Mouse (Mus musculus) left cerebral cortex, adult 9 months (tissue): Measurements from ENCODE around the gene Thsd4.

Experiments
- DNase-seq, 2 experiments: peaks; one replicate each; pipeline ENCODE4 v3.0.0; 2022; ENCODE audit warnings: low spot score in 2 of 2

Gene Thsd4

DNA sequence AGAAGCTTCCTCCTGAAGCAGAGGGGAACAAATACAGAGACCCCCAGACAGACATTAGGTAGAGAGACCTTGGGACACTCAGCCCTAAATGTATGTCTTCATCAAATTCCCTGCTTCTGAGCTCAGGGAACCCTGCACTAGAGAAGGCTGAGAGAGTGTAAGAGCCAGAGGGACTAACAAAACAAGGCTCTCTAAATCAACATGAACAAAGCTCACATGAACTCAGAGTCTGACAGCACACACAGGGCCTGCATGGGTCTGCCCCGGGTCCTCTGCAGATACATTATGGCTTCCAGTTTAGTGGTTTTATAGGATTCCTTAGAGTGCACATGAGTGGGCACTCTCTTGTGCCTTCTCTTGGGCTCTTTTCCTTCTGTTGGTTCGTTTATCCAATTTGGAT lies 140.8 kb downstream of the Thsd4 start:
- no peak for DNase-seq

DNA sequence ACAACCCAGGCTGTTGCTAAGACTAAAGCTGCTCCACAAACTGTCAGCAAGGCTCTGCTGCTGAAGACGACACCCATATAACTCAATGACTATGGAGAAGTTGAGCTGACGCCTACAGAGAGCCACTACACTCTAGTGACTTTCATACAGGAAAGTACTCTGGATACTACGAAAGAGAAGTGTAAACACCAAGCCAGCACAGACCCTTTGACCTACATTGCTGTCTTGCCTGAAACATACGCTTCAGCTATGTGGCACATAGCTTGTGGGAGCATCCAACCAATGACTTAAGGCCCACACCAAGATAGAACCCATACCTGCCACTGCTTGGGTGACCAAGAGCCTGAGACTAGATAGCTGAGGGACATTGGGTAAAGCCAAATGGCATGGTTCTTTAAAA lies 141.3 kb downstream of the Thsd4 start:
- DNase-seq = no peak

DNA sequence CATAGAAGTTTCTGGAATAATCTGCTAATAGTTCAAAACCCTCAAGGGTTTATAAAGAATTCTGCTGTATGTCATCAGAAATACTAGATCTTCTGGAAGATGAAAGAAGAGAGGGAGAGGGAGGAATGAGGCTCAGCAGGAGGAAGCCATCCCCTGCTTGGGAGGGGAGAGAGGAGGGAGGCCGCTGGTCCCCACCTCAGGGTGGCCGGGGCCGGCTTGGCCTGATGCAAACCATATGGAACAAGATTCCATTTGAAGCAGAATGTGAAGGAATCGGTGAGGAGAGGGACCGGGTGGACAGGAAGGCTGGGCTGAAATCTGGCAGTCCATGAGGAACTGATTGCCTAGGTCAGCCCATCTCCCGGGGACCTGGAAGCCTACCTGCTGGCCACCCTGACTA lies 143.6 kb downstream of the Thsd4 start:
- DNase-seq = no peak

DNA sequence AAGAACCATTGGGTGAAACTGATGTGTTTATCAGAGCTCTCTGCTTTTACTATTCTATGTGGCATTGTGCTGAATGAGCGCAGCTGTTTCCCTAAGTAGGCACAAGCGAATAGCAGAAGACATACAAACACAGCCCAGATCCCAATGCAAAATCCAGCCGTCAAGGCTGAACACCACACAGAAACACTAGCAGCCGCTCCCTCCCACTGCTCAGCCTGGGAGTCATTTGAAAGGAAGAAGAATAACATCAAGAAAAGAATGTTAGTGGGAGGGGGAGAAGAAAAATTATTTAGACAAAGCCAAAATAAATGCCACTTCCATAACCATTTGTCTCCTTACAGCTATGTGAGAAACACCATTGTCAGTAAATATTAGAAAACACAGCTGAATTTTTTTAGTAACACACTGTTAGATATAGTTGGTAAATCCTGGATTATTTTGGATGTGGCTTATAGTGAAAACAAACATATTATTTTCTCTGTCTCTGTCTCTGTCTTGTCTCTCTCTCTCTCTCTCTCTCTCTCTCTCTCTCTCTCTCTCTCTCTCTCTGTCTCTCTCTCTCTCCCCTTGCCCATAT lies 148.6 kb downstream of the Thsd4 start:
- DNase-seq = no peak

DNA sequence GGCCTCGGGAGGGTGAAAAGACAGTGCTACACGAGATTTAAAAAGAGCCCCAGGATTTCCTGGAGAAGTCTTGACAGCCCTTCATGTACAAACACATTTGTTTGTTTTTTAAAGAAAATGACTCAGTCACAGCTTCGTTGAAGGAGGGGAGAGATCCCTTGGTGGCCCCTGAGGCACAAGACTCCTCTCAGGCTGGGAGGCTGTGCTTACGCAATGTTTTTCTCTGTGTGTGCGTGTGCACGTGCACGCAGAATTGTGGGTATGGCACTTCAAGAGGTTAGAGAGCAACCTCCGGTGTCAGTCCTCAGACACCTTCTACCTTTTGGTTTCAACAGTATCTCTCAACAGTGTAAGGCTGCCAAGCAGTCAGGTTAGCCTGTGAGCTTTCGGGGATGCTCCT lies 153.3 kb downstream of the Thsd4 start:
- DNase-seq = no peak

DNA sequence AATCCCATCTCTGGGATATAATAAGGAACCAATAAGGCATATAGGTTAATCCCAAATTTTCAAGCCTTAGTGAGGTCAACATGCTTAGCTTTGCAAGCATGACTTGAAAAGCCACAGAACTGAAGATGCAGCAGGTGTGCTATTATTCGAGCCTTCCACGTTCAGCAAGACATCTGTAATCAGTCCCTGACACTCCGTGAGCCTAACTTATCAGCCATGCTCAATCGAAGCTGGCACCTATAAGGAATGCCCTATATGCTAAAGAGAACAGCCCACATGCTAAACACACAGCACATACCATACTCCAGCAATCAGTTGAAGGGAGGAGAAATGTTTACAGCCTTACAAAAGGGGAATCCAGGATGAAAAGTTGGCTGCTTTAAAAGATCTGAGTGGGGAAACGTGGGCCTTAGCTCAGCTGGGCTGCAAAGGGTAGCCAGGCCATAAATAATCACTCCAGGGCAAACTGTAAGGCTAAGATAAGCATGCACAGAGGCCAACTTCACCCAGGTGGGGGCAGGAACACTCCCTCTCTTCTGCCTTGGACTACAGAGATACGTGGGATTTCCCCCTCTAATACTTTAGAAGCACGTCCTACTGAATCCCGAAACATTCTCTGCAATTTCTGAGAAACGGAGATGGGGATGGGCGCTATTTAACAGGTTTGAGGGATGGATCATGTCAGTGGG lies 154.1 kb downstream of the Thsd4 start:
- no peak for DNase-seq

DNA sequence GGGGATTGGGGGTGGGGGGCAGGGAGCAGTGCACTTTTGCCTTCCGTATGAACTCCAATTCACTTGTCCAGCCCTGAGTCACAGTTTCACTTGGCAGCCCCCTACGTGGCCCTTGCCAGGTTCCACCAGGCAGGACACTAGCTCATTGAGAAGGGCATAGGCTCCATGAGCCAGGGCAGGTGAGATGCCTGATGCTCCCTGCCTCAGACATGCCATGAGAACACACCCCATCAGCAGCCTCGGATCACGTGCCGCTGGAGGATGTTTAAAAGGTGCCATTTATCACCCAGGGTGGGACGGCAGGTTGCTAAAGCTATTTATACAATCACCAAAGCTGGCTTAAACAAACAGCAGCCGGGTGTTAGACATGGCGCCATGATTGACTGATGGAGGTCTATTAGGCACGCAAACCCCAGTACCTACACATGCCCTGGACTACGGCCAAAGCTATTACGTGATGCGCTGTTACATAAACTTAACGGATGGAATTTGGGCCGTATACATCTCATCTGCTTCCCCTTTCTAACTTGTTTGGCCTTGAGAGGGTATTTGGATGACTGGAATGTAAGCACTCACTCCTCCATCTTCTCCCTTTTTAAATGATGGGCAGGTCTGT lies 157.6 kb downstream of the Thsd4 start:
- DNase-seq = no peak

DNA sequence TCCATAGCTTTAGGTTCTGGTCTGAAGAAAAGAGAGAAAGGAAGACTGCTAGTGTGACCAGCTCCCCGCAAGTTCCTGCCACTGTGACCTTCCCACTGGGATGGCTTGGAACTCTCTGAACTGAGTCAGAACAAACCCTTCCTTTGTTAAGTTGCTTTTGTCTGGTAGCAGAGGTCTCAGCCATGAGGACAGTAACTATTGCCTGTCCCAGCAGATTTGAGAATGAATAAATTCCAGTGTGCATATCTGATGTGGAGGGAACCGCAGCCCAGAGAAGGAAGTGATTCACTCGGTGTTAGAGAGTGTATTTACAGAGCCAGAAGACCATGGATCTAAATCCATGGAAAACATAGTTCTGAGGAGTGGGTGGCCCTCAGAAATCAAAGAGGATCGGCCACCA lies 169.5 kb downstream of the Thsd4 start:
- no peak for DNase-seq

DNA sequence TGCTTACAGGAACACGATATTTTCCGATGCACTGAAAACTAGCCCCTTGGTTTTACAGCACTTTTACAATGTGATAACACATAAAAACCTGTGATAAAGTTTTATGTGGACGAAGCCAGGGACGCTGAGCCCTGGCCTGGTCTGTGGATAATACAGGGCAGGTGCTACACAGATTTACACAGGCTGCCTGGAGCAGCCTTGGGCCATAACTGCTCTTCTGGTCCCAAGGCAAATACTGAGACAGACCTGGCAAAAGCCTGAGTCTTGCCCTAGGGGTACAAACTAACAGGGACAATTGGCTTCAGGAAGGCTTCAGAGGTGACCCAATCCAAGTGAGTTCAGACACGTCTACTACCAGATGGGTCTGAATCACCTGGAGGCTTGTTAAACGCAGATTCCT lies 170.7 kb downstream of the Thsd4 start:
- DNase-seq = no peak

DNA sequence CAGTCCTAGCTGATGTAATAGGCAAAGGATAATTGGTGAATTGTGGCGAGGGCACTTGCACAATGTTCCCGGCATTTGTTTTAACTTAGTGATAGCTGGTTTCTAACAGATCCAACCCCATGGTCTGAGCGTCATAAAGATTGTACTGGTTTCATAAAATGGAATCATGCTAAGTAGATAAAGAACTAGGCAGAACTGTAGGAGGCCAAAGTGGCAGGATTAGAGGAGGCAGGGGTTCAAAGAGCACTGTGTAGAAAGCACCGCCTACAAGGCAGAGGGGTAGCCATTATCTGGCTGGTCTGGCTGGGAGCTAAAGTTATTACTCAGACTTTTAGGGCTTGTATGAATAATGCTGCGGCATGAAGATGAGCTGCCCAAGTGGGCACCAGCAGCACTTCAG lies 185.7 kb downstream of the Thsd4 start:
- DNase-seq = no peak

DNA sequence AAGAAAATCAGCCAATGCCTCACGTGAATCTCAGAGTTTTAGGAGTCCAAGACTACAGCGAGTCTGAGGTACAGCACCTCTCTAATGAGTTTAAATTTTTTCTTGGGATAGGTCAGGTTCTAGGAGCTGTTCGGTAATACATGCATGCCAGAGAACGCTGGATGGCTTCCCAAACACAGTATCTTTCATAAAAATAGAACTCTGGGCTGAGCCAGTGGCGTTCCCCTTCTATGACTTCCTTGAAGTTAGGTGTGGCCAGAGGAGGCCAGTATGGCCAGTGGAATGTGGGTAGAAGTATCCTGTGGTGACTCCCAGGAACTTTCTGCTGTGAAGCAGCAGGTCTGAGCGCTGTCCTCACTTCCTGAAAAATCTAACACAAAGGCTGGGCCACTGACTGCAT lies 186.4 kb downstream of the Thsd4 start:
- DNase-seq = no peak

DNA sequence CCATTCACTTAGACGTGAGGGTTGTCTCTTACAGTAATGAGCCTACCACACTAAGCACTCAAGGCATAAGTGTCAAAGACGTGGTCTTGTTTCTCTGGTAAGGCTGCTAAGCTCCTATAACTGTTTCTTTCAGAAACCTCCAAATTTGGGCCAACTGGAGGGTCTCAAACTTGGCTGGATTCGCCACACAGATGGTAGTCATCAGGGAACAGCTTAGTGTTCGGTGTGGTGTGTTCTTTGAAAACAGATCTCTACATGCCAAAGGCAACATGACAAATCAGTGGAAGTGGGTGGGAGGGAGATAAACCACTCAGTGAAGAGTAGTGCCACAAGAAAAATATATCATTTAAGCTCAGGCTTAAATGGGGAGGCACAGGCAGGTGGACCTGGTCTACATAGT lies 191.9 kb downstream of the Thsd4 start:
- no peak for DNase-seq

DNA sequence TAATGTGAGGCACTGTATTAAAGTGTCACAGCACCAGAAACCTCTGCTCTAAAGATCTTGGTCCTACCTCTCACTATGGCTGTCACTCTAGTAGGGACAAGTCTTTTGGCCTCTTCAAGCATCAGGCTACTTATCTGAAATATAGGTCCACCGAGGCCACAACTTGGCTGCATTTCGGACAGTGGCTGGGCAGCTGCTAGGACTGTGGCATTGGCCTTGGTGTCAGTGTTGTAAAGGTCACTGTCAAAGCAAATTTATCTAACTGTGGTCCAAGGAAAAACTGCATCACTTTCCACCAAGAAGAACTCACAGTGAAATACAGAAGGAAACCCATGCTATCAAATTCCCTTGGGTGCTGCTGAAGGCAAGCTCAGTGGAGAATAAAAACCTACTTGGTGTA lies 197.1 kb downstream of the Thsd4 start:
- DNase-seq = no peak

DNA sequence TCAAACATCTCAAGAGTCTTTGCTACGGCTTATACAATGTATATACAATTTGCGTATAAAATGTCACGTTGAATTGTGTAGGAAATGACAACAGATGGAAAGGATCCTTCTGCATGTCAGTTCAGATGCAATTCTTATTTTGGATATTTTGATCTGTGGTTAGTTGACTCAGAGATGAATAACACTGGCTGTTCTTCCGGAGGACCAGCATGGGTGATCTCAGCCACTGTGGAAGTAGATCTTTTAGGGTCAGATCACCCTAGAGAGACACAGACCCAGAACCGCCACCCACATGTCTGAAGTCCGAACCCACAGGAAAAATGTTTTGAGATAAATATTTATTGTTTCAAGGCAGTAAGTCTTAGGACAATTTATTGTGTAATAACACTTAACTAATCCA lies 198.4 kb downstream of the Thsd4 start:
- no peak for DNase-seq

DNA sequence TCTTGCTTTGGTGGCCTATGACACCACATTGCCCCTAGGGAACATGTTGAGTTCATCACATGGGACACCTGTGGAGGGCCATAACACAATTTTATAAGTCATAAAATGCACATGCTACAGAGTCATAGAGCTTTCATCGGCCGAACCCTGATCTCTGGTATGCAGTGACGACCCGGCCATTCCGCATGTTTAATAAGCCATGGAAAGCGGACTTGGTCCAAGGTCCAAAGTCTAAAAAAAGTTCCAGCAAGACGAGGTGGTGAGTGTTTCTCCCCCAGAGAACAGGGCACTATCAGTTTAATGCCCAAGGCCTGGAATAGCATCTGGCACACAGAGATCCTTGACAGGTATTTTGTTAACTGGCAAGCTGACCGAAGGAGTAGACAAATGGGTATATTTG lies 204.6 kb downstream of the Thsd4 start:
- DNase-seq = no peak

DNA sequence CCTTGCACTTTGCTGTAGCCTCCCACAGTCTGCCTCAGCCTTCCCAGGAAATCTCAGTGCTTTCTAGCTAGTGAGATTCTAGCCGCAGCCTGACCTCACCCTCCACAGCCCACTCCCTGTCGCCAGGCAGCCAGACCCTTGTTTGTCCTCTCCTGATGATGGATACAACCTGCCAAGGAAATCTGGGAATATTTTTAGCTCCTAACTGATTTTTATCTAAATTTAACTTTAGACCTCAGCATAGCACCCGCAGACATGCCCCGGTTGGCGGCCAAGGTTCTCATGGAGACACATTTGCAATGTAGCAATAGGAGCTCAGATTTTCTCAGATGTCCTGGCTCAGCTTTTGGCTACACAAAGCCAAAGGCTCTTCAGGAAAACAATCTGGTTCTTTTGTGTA lies 205.3 kb downstream of the Thsd4 start:
- no peak for DNase-seq

DNA sequence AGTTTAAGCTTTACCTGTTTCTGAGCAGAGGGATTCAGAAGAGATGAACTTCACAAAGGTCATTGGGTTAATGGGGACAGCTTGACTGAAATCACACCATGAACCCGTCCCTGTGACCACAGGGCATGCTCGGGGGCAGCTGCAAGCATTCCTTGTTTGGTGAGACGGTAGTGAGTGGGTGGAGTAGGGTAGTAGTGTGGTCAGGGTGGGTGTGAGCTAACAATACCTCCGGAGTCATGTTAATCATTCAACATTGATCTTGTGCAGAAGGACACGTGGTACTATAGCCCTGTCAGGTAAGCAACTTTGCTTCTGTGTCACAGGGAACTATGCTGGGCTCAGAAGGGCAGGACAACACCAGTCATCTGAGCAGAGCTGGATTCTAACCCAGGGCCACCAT lies 206.3 kb downstream of the Thsd4 start:
- no peak for DNase-seq

DNA sequence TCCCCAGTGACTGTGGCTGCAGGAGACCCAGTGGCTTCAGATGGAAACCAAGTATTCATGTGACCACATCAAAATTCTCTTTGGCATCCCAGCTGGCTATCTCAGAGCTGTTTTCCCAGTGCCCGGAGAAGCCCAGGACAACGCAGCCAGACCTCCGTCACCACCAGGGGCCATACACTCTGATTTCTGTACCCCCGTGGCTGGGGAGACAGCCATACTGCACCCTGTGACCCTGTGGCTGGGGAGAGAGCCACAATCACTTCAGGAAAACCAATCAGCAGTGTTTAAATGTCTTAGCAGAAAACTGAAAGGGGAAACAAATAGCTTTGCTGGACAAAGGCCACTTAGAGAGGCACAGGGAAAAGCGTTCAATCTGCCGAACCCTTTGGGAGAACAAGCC lies 208.2 kb downstream of the Thsd4 start:
- DNase-seq = no peak

DNA sequence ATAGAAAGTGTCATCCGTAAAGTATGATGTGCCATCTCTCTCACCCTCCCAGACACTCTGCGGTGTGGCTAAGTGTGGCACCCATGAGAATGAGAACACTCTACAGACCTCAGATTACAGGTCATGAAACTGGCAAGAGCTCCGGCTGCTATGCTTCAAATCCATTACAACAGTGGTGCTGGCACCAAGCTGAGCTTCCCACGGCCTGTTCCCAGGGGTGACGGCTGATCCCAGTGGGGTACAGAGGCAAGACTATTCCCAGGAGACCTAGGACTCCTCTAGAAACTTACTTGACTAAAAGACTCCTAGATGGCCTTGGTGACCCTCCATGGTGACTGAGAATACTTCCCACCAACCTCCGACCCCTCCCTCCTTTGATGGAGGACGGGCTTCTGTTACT lies 209.2 kb downstream of the Thsd4 start:
- DNase-seq = no peak

DNA sequence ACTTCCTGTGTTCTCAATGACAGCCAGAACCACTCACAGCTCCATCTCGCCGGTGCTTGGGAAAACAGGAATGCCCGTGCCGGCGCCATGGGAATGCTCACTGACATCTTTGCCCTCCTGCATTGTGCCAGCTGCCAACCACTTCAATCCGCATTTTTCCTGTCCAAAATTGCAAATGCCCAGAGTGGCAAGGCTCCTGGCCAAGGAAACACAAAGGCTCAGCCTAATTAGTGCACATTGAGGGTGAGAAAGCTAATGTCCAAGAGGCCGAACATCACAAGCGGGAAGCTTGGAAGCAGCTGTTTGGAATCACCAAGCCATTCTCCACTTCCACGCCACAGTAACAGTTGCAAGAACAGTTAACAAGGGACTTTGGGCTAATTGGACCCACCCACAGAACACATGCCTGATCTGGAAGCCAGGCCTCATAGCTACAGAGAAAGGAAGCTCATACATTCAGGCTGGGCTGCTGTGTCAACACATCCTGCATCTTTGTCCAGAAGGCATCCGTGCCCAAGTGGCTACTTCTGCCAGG lies 210.2 kb downstream of the Thsd4 start:
- DNase-seq = peak; percentile 33 to 61

DNA sequence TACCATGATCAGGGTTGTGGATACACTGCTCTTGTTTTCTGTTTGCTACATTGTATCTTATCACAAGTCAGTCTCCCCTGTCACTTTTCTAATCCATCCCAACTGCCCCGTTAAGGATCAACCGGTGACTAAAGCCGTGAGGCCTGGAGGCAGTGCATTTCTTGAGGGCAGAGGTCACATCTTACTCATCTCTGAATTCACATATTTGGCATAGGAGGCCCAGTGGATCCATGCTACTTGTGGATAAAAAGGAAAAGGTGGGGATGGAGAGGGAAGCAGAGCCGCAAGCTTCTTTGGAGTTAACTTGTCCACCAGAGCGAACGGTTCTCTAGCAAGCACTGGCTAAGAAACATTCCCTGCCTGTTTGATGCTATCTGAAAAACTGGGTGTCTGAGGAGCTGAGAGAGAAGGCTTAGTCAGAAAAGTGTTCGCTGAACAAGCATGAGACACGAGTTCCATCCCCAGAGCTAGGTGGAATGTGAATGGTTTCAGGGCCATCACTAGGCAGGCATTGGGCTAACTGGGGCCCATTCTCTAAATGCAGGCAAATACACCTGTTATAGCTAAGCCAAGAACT lies 211.0 kb downstream of the Thsd4 start:
- no peak for DNase-seq

DNA sequence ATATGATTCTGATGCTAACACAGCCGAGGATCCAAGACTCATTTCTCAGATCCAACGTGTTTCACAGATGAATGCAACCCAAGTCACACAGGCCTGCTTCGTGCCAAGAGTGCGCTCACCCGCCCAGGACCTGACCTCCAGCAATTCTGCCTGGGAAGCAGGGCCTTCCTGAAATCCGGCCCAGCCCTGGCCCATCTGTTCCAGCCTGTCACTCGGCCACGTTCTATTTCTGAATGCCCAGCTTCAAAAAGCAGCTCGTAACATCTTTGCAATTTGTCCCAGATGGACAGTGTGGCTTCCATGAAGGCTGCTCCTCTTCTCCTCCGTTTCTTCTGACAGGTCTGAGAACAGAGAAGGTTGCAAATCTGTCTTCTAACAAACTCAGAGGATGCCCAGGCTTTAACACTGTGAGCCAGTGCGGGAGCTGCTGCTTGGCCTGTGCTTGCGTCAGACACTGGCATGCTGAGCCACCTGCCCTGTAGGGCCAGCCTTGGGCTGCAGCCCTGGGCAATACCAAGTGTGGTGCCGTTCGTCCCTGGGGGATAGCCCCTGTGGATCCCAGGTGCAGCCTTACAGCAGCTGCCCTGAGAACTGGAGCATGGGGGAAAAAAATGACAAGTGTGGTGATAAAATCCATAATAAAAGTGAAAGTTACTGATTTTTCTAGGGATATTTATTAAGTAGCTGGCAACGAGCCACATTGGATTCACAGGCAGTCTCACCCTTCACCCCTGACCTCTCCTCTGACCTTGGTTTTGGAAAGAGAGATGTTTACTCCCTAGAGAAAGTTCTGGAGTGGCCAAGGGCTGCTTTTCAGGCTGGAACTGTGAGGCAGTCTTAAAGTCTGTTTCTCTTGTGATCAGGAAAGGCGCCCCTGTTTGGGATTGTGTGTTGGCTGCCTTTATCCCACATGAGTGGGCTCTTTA lies 211.8 kb downstream of the Thsd4 start:
- peak in 1 of 2 experiments; percentile 21 for DNase-seq
